14 mouse cellular contexts compared by ENCODE assay signal in genomic region chr11:22479836-22480619, GRCm38 (mm10).
"Had no signal": no experiment of that assay in that cellular context is flagged by ENCODE, and none has a peak within 500 bp of the region (broad histone marks: within the 10 kb centered on the region; RNA-seq: fewer than 3 reads in every experiment).

No protein-coding gene starts in this region.

- ATAC-seq: liver, embryonic 12.5 days; midbrain, embryonic 16.5 days had no signal

- H3K27ac ChIP-seq: kidney, postnatal 0 days; liver, embryonic 12.5 days; macrophage; midbrain, embryonic 12.5 days; neural tube, embryonic 13.5 days had no signal

- H3K4me2 ChIP-seq: limb, embryonic 15.5 days; liver, embryonic 12.5 days; lung, embryonic 14.5 days; midbrain, embryonic 12.5 days; neural tube, embryonic 13.5 days had no signal

- H3K9me3 ChIP-seq: limb, embryonic 15.5 days; liver, embryonic 12.5 days; midbrain, embryonic 12.5 days; neural tube, embryonic 13.5 days had no signal

- DNase-seq: kidney, adult 9 months; kidney, postnatal 36 days; lung, embryonic 14.5 days; lung, postnatal 10 days; right cerebral cortex, postnatal 14 days; thymus, postnatal 36 days had no signal

- H3K27me3 ChIP-seq: limb, embryonic 15.5 days; liver, embryonic 12.5 days; megakaryocyte, embryonic 14.5 days; midbrain, embryonic 12.5 days; neural tube, embryonic 13.5 days had no signal

- H3K4me3 ChIP-seq: limb, embryonic 15.5 days; liver, embryonic 12.5 days; megakaryocyte, embryonic 14.5 days; midbrain, embryonic 12.5 days; neural tube, embryonic 13.5 days had no signal

- H3K36me3 ChIP-seq: limb, embryonic 15.5 days; liver, embryonic 12.5 days; midbrain, embryonic 12.5 days; neural tube, embryonic 13.5 days had no signal

- H3K9ac ChIP-seq: limb, embryonic 15.5 days; liver, embryonic 12.5 days; lung, embryonic 14.5 days; midbrain, embryonic 12.5 days; neural tube, embryonic 13.5 days had no signal

- H3K4me1 ChIP-seq: liver, embryonic 12.5 days; megakaryocyte, embryonic 14.5 days had no signal
